Mouse (Mus musculus) MEL (cell line): ENCODE results near the gene Brca1. TPM values are rescaled to one million over a fixed set of nuclear protein-coding genes. Genes with fewer than 3 reads are reported as not detected.

Source experiments
- DNase-seq: peaks from one replicate; pipeline ENCODE4 v3.0.0; 2011; ENCODE audit warnings: low read depth, low spot score
- H3K27ac ChIP-seq: 2 replicates; pipeline ENCODE4 v1.5.1; 2012; ENCODE audit warnings: low read depth, mild to moderate bottlenecking, control low read depth, low read length, moderate library complexity; ENCODE audit not compliant: control insufficient read depth
- H3K27me3 ChIP-seq, 2 experiments: fragments of 150-350 bp in 1 of 2; sonication (generic) in 1 of 2; 2 replicates each; pipeline ENCODE4 v1.6.1; 2012; ENCODE audit warnings: low read length in 2 of 2, mild to moderate bottlenecking in 2 of 2, improper control_type of control experiment in 1 of 2, moderate library complexity in 1 of 2; ENCODE audit not compliant: insufficient read depth in 2 of 2, control insufficient read depth in 1 of 2
- H3K36me3 ChIP-seq, 2 experiments: 2 replicates each; pipeline ENCODE4 v1.6.1; 2012 to 2014; ENCODE audit warnings: low read length in 2 of 2, improper control_type of control experiment in 1 of 2, inconsistent platforms in 1 of 2, mild to moderate bottlenecking in 1 of 2; ENCODE audit not compliant: insufficient read depth in 2 of 2, control insufficient read depth in 1 of 2
- H3K4me1 ChIP-seq, 2 experiments: fragments of 150-350 bp in 1 of 2; sonication (generic) in 1 of 2; 2 replicates each; pipeline ENCODE4 v1.6.1; 2012; ENCODE audit warnings: low read length in 2 of 2, improper control_type of control experiment in 1 of 2, mild to moderate bottlenecking in 1 of 2; ENCODE audit not compliant: insufficient read depth in 2 of 2, control insufficient read depth in 1 of 2
- H3K4me3 ChIP-seq, 2 experiments: fragments of 150-350 bp in 1 of 2; sonication (generic) in 1 of 2; 2 replicates each; pipeline ENCODE4 v1.5.1; 2012; ENCODE audit warnings: low read depth in 2 of 2, low read length in 2 of 2, mild to moderate bottlenecking in 2 of 2, moderate library complexity in 2 of 2, control low read depth in 1 of 2, improper control_type of control experiment in 1 of 2; ENCODE audit not compliant: control insufficient read depth in 1 of 2, insufficient read depth in 1 of 2
- H3K79me2 ChIP-seq: 2 replicates; pipeline ENCODE4 v1.6.1; 2012; ENCODE audit warnings: mild to moderate bottlenecking, low read length, moderate library complexity; ENCODE audit not compliant: control insufficient read depth, poor library complexity, insufficient read depth
- H3K9ac ChIP-seq: 2 replicates; pipeline ENCODE4 v1.6.1; 2012; ENCODE audit warnings: low read depth, mild to moderate bottlenecking, control low read depth, low read length, moderate library complexity; ENCODE audit not compliant: control insufficient read depth, poor library complexity, severe bottlenecking
- H3K9me3 ChIP-seq: fragments of 150-350 bp; sonication (generic); replicated peaks from 2 replicates; pipeline ENCODE4 v1.6.1; 2012; ENCODE audit warnings: mild to moderate bottlenecking, low read length, improper control_type of control experiment, moderate library complexity; ENCODE audit not compliant: insufficient read depth
- CHD1 ChIP-seq: IDR thresholded peaks from 2 replicates; pipeline ENCODE4 v1.6.1; 2012; ENCODE audit warnings: low read depth, mild to moderate bottlenecking, inconsistent platforms, low read length, improper control_type of control experiment
- CHD2 ChIP-seq: IDR thresholded peaks from 2 replicates; pipeline ENCODE4 v1.6.1; 2011; ENCODE audit warnings: low read length, improper control_type of control experiment
- CTCF ChIP-seq, 3 experiments: IDR thresholded peaks in 2 of 3; conservative IDR thresholded peaks in 1 of 3; 2 replicates each; pipeline ENCODE4 v1.5.1; 2011 to 2012; ENCODE audit warnings: low read length in 3 of 3, low read depth in 2 of 3, mild to moderate bottlenecking in 2 of 3, improper control_type of control experiment in 1 of 3, inconsistent platforms in 1 of 3, mixed read lengths in 1 of 3, moderate library complexity in 1 of 3; ENCODE audit not compliant: control insufficient read depth in 1 of 3, insufficient read depth in 1 of 3, poor library complexity in 1 of 3, severe bottlenecking in 1 of 3
- E2F4 ChIP-seq: IDR thresholded peaks from 2 replicates; pipeline ENCODE4 v1.6.1; 2011; ENCODE audit warnings: low read depth, low read length, improper control_type of control experiment, borderline replicate concordance
- EP300 ChIP-seq, 2 experiments: IDR thresholded peaks; 2 replicates each; pipeline ENCODE4 v1.6.1; 2011; ENCODE audit warnings: improper control_type of control experiment in 2 of 2, low read length in 2 of 2, low read depth in 1 of 2, mild to moderate bottlenecking in 1 of 2
- GABPA ChIP-seq: IDR thresholded peaks from 2 replicates; pipeline ENCODE4 v1.6.1; 2012; ENCODE audit warnings: low read depth, mild to moderate bottlenecking, inconsistent platforms, low read length, improper control_type of control experiment, moderate library complexity
- GATA1 ChIP-seq: IDR thresholded peaks from 2 replicates; pipeline ENCODE4 v1.6.1; 2011; ENCODE audit warnings: low read depth, low read length, improper control_type of control experiment
- JUND ChIP-seq: IDR thresholded peaks from 2 replicates; pipeline ENCODE4 v1.6.1; 2011; ENCODE audit warnings: low read depth, mild to moderate bottlenecking, improper control_type of control experiment, low read length
- MAFK ChIP-seq: IDR thresholded peaks from 2 replicates; pipeline ENCODE4 v1.6.1; 2011; ENCODE audit warnings: low read depth, mild to moderate bottlenecking, low read length, improper control_type of control experiment, borderline replicate concordance
- MYC ChIP-seq: IDR thresholded peaks from 2 replicates; pipeline ENCODE4 v1.6.1; 2011; ENCODE audit warnings: low read depth, mild to moderate bottlenecking, low read length, improper control_type of control experiment, moderate library complexity
- NELFE ChIP-seq: IDR thresholded peaks from 2 replicates; pipeline ENCODE4 v1.6.1; 2011; ENCODE audit warnings: low read depth, low read length, improper control_type of control experiment
- NRF1 ChIP-seq: IDR thresholded peaks from 2 replicates; pipeline ENCODE4 v1.6.1; 2014; ENCODE audit warnings: low read depth, mild to moderate bottlenecking, inconsistent platforms, low read length, improper control_type of control experiment, moderate library complexity; ENCODE audit not compliant: poor library complexity, insufficient read depth, severe bottlenecking
- POLR2AphosphoS2 ChIP-seq: IDR thresholded peaks from 2 replicates; pipeline ENCODE4 v1.6.1; 2011; ENCODE audit warnings: low read length, improper control_type of control experiment
- RCOR1 ChIP-seq: IDR thresholded peaks from 2 replicates; pipeline ENCODE4 v1.6.1; 2012; ENCODE audit warnings: low read depth, mild to moderate bottlenecking, inconsistent platforms, low read length, improper control_type of control experiment
- SIN3A ChIP-seq: IDR thresholded peaks from 2 replicates; pipeline ENCODE4 v1.6.1; 2012; ENCODE audit warnings: low read length, improper control_type of control experiment, inconsistent platforms
- TCF12 ChIP-seq: IDR thresholded peaks from 2 replicates; pipeline ENCODE4 v1.6.1; 2014; ENCODE audit warnings: low read depth, mild to moderate bottlenecking, inconsistent platforms, low read length, improper control_type of control experiment, moderate library complexity
- UBTF ChIP-seq: IDR thresholded peaks from 2 replicates; pipeline ENCODE4 v1.6.1; 2012; ENCODE audit warnings: low read depth, mild to moderate bottlenecking, inconsistent platforms, low read length, improper control_type of control experiment, moderate library complexity, borderline replicate concordance; ENCODE audit not compliant: insufficient read depth
- USF2 ChIP-seq, 2 experiments: IDR thresholded peaks; 2 replicates each; pipeline ENCODE4 v1.6.1; 2011 to 2012; ENCODE audit warnings: improper control_type of control experiment in 2 of 2, low read length in 2 of 2, borderline replicate concordance in 1 of 2, inconsistent platforms in 1 of 2, low read depth in 1 of 2, mild to moderate bottlenecking in 1 of 2; ENCODE audit not compliant: insufficient read depth in 1 of 2
- ZC3H11A ChIP-seq: IDR thresholded peaks from 2 replicates; pipeline ENCODE4 v1.6.1; 2012; ENCODE audit warnings: low read depth, mild to moderate bottlenecking, inconsistent platforms, low read length, improper control_type of control experiment
- ZKSCAN1 ChIP-seq: IDR thresholded peaks from 2 replicates; pipeline ENCODE4 v1.6.1; 2012; ENCODE audit warnings: low read depth, mild to moderate bottlenecking, inconsistent platforms, low read length, improper control_type of control experiment, moderate library complexity
- polyA plus RNA-seq, 2 experiments: library from polyadenylated mRNA; stranded (reverse) in 1 of 2; unstranded in 1 of 2; fragments of >175 nt in 1 of 2; fragments of >200 nt in 1 of 2; gene quantifications; 2 replicates each; pipeline versions ENCODE4 v1.2.1 to v1.2.4; 2012; ENCODE audit warnings: low replicate concordance in 2 of 2, low read depth in 1 of 2; ENCODE audit not compliant: insufficient read length in 2 of 2, insufficient read depth in 1 of 2, missing spikeins in 1 of 2
- total RNA-seq: library from RNA; depleted of rRNA; stranded (reverse); fragments of 300-350 nt; gene quantifications from 2 replicates; pipeline ENCODE4 v1.2.3, GENCODE M21; 2012

Brca1 gene
- total and polyA plus RNA-seq, 3 experiments, result 25.7 to 1,155 (median 35.3) TPM

- no peak overlapping the region for H3K9ac ChIP-seq
- H3K27ac ChIP-seq, result no peak overlapping the region
- H3K79me2 ChIP-seq, result no peaks in the 10 kb centered on the region
- H3K4me3 ChIP-seq, result no peak overlapping the region
- H3K36me3 ChIP-seq, result peaks cover 0 to 31% of the 10 kb centered on the region in 2 experiments; a peak in 2 of 4 replicates
- no peaks in the 10 kb centered on the region for H3K4me1 ChIP-seq
- no peaks in the 10 kb centered on the region for H3K27me3 ChIP-seq
- no peak for TF ChIP-seq UBTF
- no peak for TF ChIP-seq SIN3A
- TF ChIP-seq POLR2AphosphoS2, result no peak
- TF ChIP-seq NELFE, result no peak
- no peak for TF ChIP-seq CTCF (IDR thresholded peaks at IDR 0.05 in 2 of 3, conservative IDR thresholded peaks at IDR 0.05 in 1 of 3; ENCODE audit: control insufficient read depth in 1 of 3, insufficient read depth in 1 of 3, low read depth in 2 of 3, low read length in 3 of 3, poor library complexity in 1 of 3, severe bottlenecking in 1 of 3)
- no peak for TF ChIP-seq MYC
- no peak for TF ChIP-seq RCOR1
- no peak for TF ChIP-seq GABPA
- no peak for TF ChIP-seq NRF1
- no peak for TF ChIP-seq CHD2
- TF ChIP-seq CHD1, result no peak
- TF ChIP-seq GATA1, result no peak
- TF ChIP-seq USF2 (IDR thresholded peaks at IDR 0.05; ENCODE audit: borderline replicate concordance in 1 of 2, insufficient read depth in 1 of 2, low read depth in 1 of 2, low read length in 2 of 2), result no peak
- TF ChIP-seq, all 39 proteins: peak for 0
- no peaks in the 10 kb centered on the region for H3K9me3 ChIP-seq
- no peak for DNase-seq
These were observed 27.3 kb downstream of the Brca1 start for GRCm38 (mm10) chr11:101524446-101524845.

DNA sequence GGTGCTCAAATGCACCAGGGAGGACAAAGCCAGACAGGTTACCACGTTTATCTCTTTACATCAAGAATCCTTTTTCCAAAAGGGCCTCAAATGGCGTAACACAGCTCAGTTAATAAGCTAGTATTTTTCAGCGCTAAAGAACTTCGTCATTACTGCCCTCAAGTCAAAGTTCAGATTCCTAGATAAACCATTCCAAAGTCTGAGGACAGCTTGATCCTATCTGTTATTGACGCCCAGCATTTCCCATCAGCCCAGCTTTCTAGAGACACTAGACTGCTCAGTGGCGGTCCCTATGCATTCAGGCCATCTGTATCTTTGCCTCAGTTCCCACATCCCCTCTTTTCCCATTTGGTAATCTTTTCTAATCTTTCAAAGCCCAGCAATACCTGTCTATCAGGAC lies 32.4 kb downstream of the Brca1 start:
- no peaks in the 10 kb centered on the region for H3K27me3 ChIP-seq
- no peaks in the 10 kb centered on the region for H3K4me1 ChIP-seq
- DNase-seq, result no peak
- H3K4me3 ChIP-seq, result no peak overlapping the region
- TF ChIP-seq USF2 (IDR thresholded peaks at IDR 0.05; ENCODE audit: borderline replicate concordance in 1 of 2, insufficient read depth in 1 of 2, low read depth in 1 of 2, low read length in 2 of 2), result no peak
- TF ChIP-seq EP300 (IDR thresholded peaks at IDR 0.05; ENCODE audit: low read depth in 1 of 2, low read length in 2 of 2), result no peak
- TF ChIP-seq ZKSCAN1, result no peak
- no peak for TF ChIP-seq MYC
- TF ChIP-seq TCF12, result no peak
- TF ChIP-seq ZC3H11A, result no peak
- TF ChIP-seq POLR2AphosphoS2, result no peak
- no peak for TF ChIP-seq MAFK
- TF ChIP-seq CHD1, result no peak
- no peak for TF ChIP-seq E2F4
- no peak for TF ChIP-seq JUND
- no peak for TF ChIP-seq NELFE
- no peak overlapping the region for H3K27ac ChIP-seq
- H3K9ac ChIP-seq, result no peak overlapping the region
- no peaks in the 10 kb centered on the region for H3K79me2 ChIP-seq
- no peaks in the 10 kb centered on the region for H3K9me3 ChIP-seq
- peaks cover 0 to 16% of the 10 kb centered on the region in 2 experiments; a peak in 2 of 4 replicates for H3K36me3 ChIP-seq
